Mouse (Mus musculus) midbrain, embryonic 15.5 days (tissue): ENCODE measurements at regions not wholly inside any gene's neighbourhood (a gene's known extent, or its start where the extent isn't known, plus 50 kb on each side); places are given as distances from the start of the nearest gene placed in this dataset.

Source experiments
- ATAC-seq: fragments of 200-750 bp; cut with Nextera tagmentation; replicated peaks from 2 replicates; pipeline ENCODE4 v1.8.0; 2017; ENCODE audit warnings: moderate TSS enrichment
- H3K27ac ChIP-seq: fragments of 300-500 bp; sonication (generic); 2 replicates; pipeline ENCODE4 v1.5.1; 2015; ENCODE audit warnings: mild to moderate bottlenecking, inconsistent platforms
- H3K27me3 ChIP-seq: fragments of 300-500 bp; sonication (generic); replicated peaks from 2 replicates; pipeline ENCODE4 v1.6.1; 2015; ENCODE audit warnings: inconsistent platforms
- H3K36me3 ChIP-seq: fragments of 300-500 bp; sonication (generic); replicated peaks from 2 replicates; pipeline ENCODE4 v1.6.1; 2015; ENCODE audit warnings: inconsistent platforms
- H3K4me1 ChIP-seq: fragments of 300-500 bp; sonication (generic); 2 replicates; pipeline ENCODE4 v1.6.1; 2015; ENCODE audit warnings: inconsistent platforms
- H3K4me2 ChIP-seq: fragments of 300-500 bp; sonication (generic); 2 replicates; pipeline ENCODE4 v1.6.1; 2015; ENCODE audit warnings: inconsistent platforms, mild to moderate bottlenecking, moderate library complexity
- H3K4me3 ChIP-seq: fragments of 300-500 bp; sonication (generic); 2 replicates; pipeline ENCODE4 v1.5.1; 2015; ENCODE audit warnings: mild to moderate bottlenecking, inconsistent platforms
- H3K9ac ChIP-seq: fragments of 300-500 bp; sonication (generic); 2 replicates; pipeline ENCODE4 v1.6.1; 2015; ENCODE audit warnings: mild to moderate bottlenecking, inconsistent platforms
- H3K9me3 ChIP-seq: fragments of 300-500 bp; sonication (generic); 2 replicates; pipeline ENCODE4 v1.6.1; 2016; ENCODE audit warnings: inconsistent platforms
- WGBS: fragments of 180-500 bp; shearing (Covaris S2); methylation state at CpG from one replicate; pipeline ENCODE4 v1.1.7; 2015; ENCODE audit warnings: mixed read lengths; 5-methylcytosine and 5-hydroxymethylcytosine counted together

DNA sequence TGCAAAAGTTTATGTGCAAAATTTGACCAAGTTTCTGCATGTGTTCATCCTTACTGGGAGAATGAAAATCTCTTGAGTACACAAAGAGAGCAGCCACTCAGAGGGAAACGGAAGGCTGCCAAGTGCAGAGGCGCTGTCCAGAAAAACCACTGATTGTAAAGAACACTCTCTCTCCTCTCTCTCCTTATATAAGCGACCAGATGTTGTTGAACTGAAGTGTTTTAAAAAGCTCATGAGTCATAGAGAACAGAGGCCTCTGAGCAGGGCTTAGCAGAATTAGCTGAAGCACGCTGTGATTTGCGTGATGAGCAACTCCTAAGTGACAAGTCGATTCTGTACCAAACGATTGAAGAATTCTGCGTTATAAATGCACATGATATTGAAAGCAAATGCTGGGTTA lies 68.5 kb upstream of the Arhgap21 start:
- Histone ChIP-seq H3K36me3 (no peaks in the 10 kb centered on the region), H3K4me2 (no peak overlapping the region), H3K9ac (no peak overlapping the region), H3K4me1 (peaks cover 10% of the 10 kb centered on the region), H3K4me3 (no peak overlapping the region), H3K9me3 (no peaks in the 10 kb centered on the region), H3K27ac (no peak overlapping the region), H3K27me3 (no peaks in the 10 kb centered on the region)
- no peak; the same call in 1 of the 2 replicates for ATAC-seq
- 41% methylated on average over 8 of the region's 8 CpGs for whole genome bisulfite sequencing

DNA sequence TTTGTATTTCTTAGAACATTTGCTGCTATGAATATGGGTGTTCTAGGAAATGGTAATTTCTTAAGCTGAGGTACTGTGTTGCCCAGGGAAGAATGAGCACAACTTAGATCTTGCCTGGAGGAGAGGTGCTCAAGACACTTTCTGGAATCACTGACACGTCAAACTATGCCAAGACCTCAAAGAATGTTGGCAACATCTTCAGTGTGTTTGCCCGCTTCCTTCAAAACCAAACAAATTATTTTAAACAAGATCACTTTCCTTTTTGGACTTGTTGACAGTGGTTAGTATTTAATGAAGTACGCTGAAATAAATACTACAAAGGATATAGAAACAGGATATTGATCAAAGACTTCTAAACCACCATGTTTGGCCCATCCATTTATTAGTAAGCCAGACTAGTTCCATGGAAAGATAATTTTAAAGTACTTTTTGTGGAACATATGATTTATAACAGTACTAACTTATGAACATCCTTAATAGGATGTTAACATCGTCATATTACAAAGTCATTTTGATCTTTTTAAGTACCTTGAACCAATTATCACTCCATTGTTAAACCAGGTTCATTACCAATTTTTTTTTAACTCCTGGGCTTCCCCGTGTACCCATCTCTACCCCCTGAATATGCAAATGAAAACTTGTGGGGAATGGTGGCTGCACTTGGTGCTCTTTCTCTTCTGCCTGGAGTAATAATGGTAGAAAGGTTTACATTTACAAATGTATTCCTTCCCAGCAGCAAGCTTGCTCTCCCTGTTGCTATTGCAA lies 67.4 kb upstream of the Arhgap21 start:
- Histone ChIP-seq H3K4me3 (no peak overlapping the region), H3K9ac (no peak overlapping the region), H3K9me3 (no peaks in the 10 kb centered on the region), H3K27me3 (no peaks in the 10 kb centered on the region), H3K4me1 (peaks cover 10% of the 10 kb centered on the region), H3K36me3 (no peaks in the 10 kb centered on the region), H3K27ac (no peak overlapping the region), H3K4me2 (no peak overlapping the region)
- WGBS: 73% methylated on average over 5 of the region's 5 CpGs
- ATAC-seq: no peak

DNA sequence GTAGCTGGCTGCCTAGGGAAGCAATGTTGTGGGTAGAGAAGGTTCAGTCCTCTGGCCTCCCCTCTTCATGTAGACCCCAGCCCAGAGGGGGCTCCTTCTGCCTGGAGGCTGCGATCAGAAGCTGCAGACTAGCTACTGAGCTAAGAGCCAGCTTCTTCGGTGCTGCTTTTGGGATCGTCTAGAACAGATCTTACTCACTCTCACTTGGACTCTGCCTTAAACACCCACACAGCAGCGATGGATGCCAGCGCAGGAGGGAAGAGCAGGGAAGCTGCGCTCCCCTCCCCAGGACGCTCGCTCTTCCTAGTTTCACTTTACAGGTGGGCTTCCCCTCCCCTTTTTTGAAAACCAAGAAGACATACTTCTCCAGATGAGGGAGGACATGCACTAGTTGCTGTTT lies 66.0 kb upstream of the Arhgap21 start:
- H3K27ac ChIP-seq: no peak overlapping the region

DNA sequence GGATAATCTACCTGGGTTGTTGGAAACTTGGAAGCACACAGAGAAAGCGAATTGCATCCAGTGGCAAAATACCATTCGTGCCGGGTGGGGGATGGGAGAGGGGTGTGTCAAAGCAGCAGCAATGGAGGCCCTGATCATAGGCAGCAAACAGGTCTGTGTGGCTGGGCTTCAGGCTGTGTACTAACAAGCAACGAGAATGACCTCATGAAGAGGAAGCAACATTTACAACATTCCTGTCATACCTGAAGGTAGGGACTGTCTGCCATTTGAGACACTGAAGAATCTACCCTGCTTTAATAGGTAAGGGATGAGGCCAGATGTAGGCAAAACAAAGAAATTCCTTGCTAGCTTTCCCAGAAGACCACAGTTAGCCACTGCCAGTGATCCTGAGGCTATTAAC lies 62.0 kb upstream of the Arhgap21 start:
- Histone ChIP-seq H3K4me2 (no peak overlapping the region), H3K9me3 (no peaks in the 10 kb centered on the region), H3K4me3 (no peak overlapping the region), H3K36me3 (no peaks in the 10 kb centered on the region), H3K27me3 (no peaks in the 10 kb centered on the region), H3K4me1 (no peaks in the 10 kb centered on the region), H3K27ac (no peak overlapping the region), H3K9ac (no peak overlapping the region)
- ATAC-seq: no peak
- WGBS: 65% methylated on average over 4 of the region's 4 CpGs

More for the DNA sequence above, 66.0 kb upstream of the Arhgap21 start:
- Histone ChIP-seq H3K9ac (no peak overlapping the region), H3K4me2 (no peak overlapping the region), H3K27me3 (no peaks in the 10 kb centered on the region), H3K36me3 (no peaks in the 10 kb centered on the region), H3K4me1 (peaks cover 10% of the 10 kb centered on the region), H3K4me3 (no peak overlapping the region), H3K9me3 (no peaks in the 10 kb centered on the region)
- WGBS: 55% methylated on average over 8 of the region's 8 CpGs
- ATAC-seq: no peak

DNA sequence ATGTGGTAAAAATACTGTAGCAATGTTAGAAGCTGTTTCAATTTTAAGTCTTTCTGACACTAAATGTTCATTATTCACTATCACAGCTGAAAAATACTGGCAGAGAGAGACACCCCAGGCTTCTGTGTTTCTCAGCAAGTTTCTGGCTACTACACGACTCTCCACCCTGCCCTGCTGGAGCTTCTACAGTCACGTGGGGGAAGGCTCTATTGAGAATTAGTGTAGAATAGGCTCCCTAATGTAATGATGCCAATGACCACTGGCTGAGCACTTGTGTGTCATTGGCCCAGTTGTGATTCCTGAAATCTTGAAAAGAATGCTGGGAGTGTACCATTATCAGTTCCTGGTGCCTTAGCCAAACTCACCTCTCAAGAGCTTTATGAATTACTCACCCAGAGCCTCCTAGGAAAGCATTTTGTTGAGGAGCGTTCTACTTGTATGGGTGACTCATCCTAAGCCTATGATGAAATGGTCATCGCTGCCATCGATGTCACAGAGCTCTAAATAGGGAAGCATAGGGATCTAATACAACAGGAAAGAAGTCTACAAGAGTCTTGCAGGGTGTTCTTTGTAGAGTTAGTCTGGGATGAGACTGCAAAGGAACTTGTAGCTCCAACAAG lies 60.8 kb upstream of the Arhgap21 start:
- no peaks in the 10 kb centered on the region for H3K36me3 ChIP-seq
- H3K4me3 ChIP-seq: no peak overlapping the region
- H3K9ac ChIP-seq: no peak overlapping the region
- no peak for ATAC-seq
- no peak overlapping the region for H3K27ac ChIP-seq
- no peaks in the 10 kb centered on the region for H3K9me3 ChIP-seq
- H3K4me2 ChIP-seq: no peak overlapping the region
- no peaks in the 10 kb centered on the region for H3K27me3 ChIP-seq
- no peaks in the 10 kb centered on the region for H3K4me1 ChIP-seq
- 81% methylated on average over 5 of the region's 5 CpGs for WGBS

DNA sequence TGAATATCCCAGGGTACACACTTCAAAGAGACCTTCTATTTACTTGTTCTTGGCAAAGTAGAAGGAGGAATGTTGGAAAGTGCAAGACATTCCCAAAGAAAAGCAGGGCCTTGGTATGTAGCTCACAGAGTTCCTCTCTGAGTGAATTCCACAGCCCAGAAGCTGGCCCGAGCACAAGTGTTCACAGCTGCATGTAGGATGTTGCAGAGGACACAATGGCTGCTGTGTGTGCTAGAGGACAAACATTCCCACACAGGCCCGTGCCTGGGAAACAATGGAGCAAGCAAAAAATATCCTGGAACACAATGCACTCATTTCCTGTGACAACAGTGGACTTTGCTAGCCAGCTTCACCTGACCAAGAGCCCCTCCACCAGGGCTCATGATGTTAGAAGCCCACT lies 59.9 kb upstream of the Arhgap21 start:
- no peak for ATAC-seq
- Histone ChIP-seq H3K27me3 (no peaks in the 10 kb centered on the region), H3K9me3 (no peaks in the 10 kb centered on the region), H3K4me1 (no peaks in the 10 kb centered on the region), H3K9ac (no peak overlapping the region), H3K27ac (no peak overlapping the region), H3K4me2 (no peak overlapping the region), H3K36me3 (no peaks in the 10 kb centered on the region), H3K4me3 (no peak overlapping the region)
- WGBS: 36% methylated on average over 2 of the region's 2 CpGs

DNA sequence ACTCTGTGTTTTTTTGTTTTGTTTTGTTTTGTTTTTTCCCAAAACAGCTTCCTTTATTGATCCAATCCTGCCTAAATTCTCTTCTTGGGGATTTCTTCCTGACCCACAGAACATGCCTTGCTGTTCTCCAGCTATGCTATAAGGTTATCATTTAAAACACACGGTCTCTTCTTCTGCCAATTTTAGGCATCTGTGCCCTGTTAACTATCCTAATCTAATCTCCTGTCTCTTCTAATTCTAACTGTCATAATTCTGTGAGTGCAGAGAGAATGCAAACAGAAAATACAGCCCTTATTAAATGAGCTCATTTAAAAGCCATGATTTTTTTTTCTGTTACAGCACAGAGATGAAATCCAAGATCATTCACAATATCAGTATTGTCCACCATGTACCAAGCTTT lies 49.9 kb upstream of the Arhgap21 start:
- Histone ChIP-seq H3K27ac (no peak overlapping the region), H3K27me3 (no peaks in the 10 kb centered on the region), H3K36me3 (no peaks in the 10 kb centered on the region), H3K9ac (no peak overlapping the region), H3K4me1 (no peaks in the 10 kb centered on the region), H3K4me2 (no peak overlapping the region), H3K4me3 (no peak overlapping the region), H3K9me3 (no peaks in the 10 kb centered on the region)
- WGBS: 85% methylated on average over 1 of the region's 1 CpGs
- ATAC-seq: no peak
